Mouse (Mus musculus): ENCODE measurements at regions not wholly inside any gene's neighbourhood (a gene's known extent, or its start where the extent isn't known, plus 50 kb on each side); places are given as distances from the start of the nearest gene placed in this dataset.

- in situ Hi-C loops (cut with MboI, MseI): loop anchor here in 1 of 2 experiments (10.0 kb wide), 1 partner anchor 1138 kb away; no protein-coding TSS in a partner anchor
Observed at GRCm38 (mm10) chr3:44912664-44913063, 465.5 kb upstream of the Pcdh10 start.

- in situ Hi-C loops (cut with MboI, MseI): loop anchor here in 1 of 2 experiments (10.0 kb wide), 1 partner anchor 1140 kb away; no protein-coding TSS in a partner anchor
Observed at GRCm38 (mm10) chr3:44914321-44914720, 463.9 kb upstream of the Pcdh10 start.
